Mouse (Mus musculus) inflammation-experienced regulatory T-cells, adult 16 weeks (primary cell): Measurements from ENCODE around the gene Zbtb41. TPM values are rescaled to one million over a fixed set of nuclear protein-coding genes. Genes with fewer than 3 reads are reported as not detected.

Experiments used
- polyA plus RNA-seq: library from polyadenylated mRNA; unstranded; fragments of 100-300 nt; shearing (Covaris generic); gene quantifications from one replicate; pipeline ENCODE4 v1.2.1, GENCODE M21; 2017

The Zbtb41 gene
- 15.2 TPM for polyA plus RNA-seq

GRCm38 (mm10) chr1:139421875-139422791 is at the start of gene Zbtb41:
Zbtb41 (plus strand) TSS chr1:139422288.

GRCm38 (mm10) chr1:139376638-139377286 is 45.3 kb upstream of the Zbtb41 start, which contains the start of gene Crb1:
Crb1 (minus strand) TSS chr1:139377100.

GRCm38 (mm10) chr1:139454340-139455225 is 32.5 kb downstream of the Zbtb41 start, which contains the start of gene Aspm:
Aspm (plus strand) TSS chr1:139454772.

GRCm38 (mm10) chr1:139501258-139501752 is 79.2 kb downstream of the Zbtb41 start, which contains the start of gene F13b:
F13b (plus strand) TSS chr1:139501702.

Other genes starting within 250 kb of the Zbtb41 start
- not detected for gene Crb1, start 45.2 kb upstream of the Zbtb41 start, polyA plus RNA-seq
- gene Aspm, start 32.5 kb downstream of the Zbtb41 start, polyA plus RNA-seq = 2.5 TPM
- gene F13b, start 79.4 kb downstream of the Zbtb41 start, polyA plus RNA-seq = not detected
- gene Cfhr1, start 138.0 kb downstream of the Zbtb41 start, polyA plus RNA-seq = not detected